Mouse (Mus musculus) layer of hippocampus, postnatal 36 days (tissue): ENCODE results near the gene Higd1c. TPM values are rescaled to one million over a fixed set of nuclear protein-coding genes. Genes with fewer than 3 reads are reported as not detected.

Experiments
- total RNA-seq, 2 experiments: library from RNA; stranded (reverse); gene quantifications; 2 replicates each; pipeline ENCODE4 v1.2.3; 2021

Gene Higd1c
- total RNA-seq, 2 experiments from 2014 or later, result not detected

Other genes with a start within 250 kb of the Higd1c start
- gene Atf1, start 136.7 kb upstream of the Higd1c start, total RNA-seq, result 10 to 100 TPM; 17.4 to 22.9 TPM
- not detected for gene Tmprss12, start 83.7 kb upstream of the Higd1c start, total RNA-seq
- 10 to 100 TPM; 33.7 to 40.8 TPM for gene Mettl7a1, start 60.4 kb upstream of the Higd1c start, total RNA-seq
- under 1 TPM; 0.40 to 0.63 TPM for gene Mettl7a3, start 29.6 kb upstream of the Higd1c start, total RNA-seq
- gene Methig1, start 11.4 kb upstream of the Higd1c start, total RNA-seq, result not detected
- 1 to 10 TPM in 1 of 2 experiments, under 1 TPM in 1; 0.76 to 1.0 TPM for gene Mettl7a2, start 11.3 kb upstream of the Higd1c start, total RNA-seq
- not detected for gene Gm5475, start 57.6 kb downstream of the Higd1c start, total RNA-seq
- 10 to 100 TPM; 54.0 to 61.5 TPM for gene Slc11a2, start 60.5 kb downstream of the Higd1c start, total RNA-seq
- gene Letmd1, start 104.5 kb downstream of the Higd1c start, total RNA-seq, result 10 to 100 TPM; 60.0 to 63.0 TPM
- 10 to 100 TPM; 25.8 to 26.1 TPM for gene Csrnp2, start 130.9 kb downstream of the Higd1c start, total RNA-seq
- 10 to 100 TPM; 26.9 to 33.4 TPM for gene Tfcp2, start 187.5 kb downstream of the Higd1c start, total RNA-seq
- 100 to 1,000 TPM; 105 to 106 TPM for gene Pou6f1, start 235.4 kb downstream of the Higd1c start, total RNA-seq